Mouse (Mus musculus) gastrocnemius, adult 18-20 months (tissue): ENCODE data around the gene Olfr1057. TPM values are rescaled to one million over a fixed set of nuclear protein-coding genes. Genes with fewer than 3 reads are reported as not detected.
"Not testable (repeated sequence)": the region's sequence is repeated elsewhere in the genome, so short reads cannot be mapped to it uniquely, and the experiment has no call there.

Experiments
- DNase-seq: peaks from one replicate; pipeline ENCODE4 v3.0.0; 2021; ENCODE audit warnings: low spot score
- long read RNA-seq, 2 experiments: library from polyadenylated mRNA; stranded (forward); transcript quantifications; one replicate each; pipeline ENCODE4 v2.0.0; 2021
- total RNA-seq, 2 experiments: library from RNA; stranded (reverse); gene quantifications; 2 replicates each; pipeline ENCODE4 v1.2.3; 2021

The Olfr1057 gene
- not detected for total RNA-seq
- long read RNA-seq, experiment 1, result 0 reads
- long read RNA-seq, experiment 2, result 0 reads

- no peak for DNase-seq
Measured at GRCm38 (mm10) chr2:86378293-86378692, at the start of gene Olfr1057. Gene Olfr1057, minus strand, starts transcription at chr2:86378393.

GRCm38 (mm10) chr2:86426649-86427048 lies 48.5 kb upstream of the Olfr1057 start, which contains the start of gene Olfr1062:
Gene Olfr1062, minus strand, starts transcription at chr2:86426749.
- DNase-seq, result not testable (repeated sequence)

GRCm38 (mm10) chr2:86413950-86414349 lies 35.8 kb upstream of the Olfr1057 start, which contains the start of gene Olfr1061:
Gene Olfr1061, minus strand, starts transcription at chr2:86414050.
- no peak for DNase-seq

- DNase-seq, result no peak
Measured at GRCm38 (mm10) chr2:86395114-86395513, 16.9 kb upstream of the Olfr1057 start.

- not testable (repeated sequence) for DNase-seq
Measured at GRCm38 (mm10) chr2:86388461-86388860, 10.3 kb upstream of the Olfr1057 start, which contains the start of gene Olfr1058. Gene Olfr1058, minus strand, starts transcription at chr2:86388561.

- not testable (repeated sequence) for DNase-seq
Measured at GRCm38 (mm10) chr2:86366342-86366741, 11.9 kb downstream of the Olfr1057 start.

- no peak for DNase-seq
Measured at GRCm38 (mm10) chr2:86362369-86362768, 15.8 kb downstream of the Olfr1057 start, which contains the start of gene Olfr1056. Gene Olfr1056, minus strand, starts transcription at chr2:86362469.

- DNase-seq, result not testable (repeated sequence)
Measured at GRCm38 (mm10) chr2:86351751-86352150, 26.4 kb downstream of the Olfr1057 start.

- DNase-seq, result no peak
Measured at GRCm38 (mm10) chr2:86350184-86350583, 28.0 kb downstream of the Olfr1057 start, which contains the start of gene Olfr1055. Gene Olfr1055, minus strand, starts transcription at chr2:86350284.

- DNase-seq, result no peak
Measured at GRCm38 (mm10) chr2:86335333-86335732, 42.9 kb downstream of the Olfr1057 start, which contains the start of gene Olfr1054. Gene Olfr1054, minus strand, starts transcription at chr2:86335433.

Other genes with a start within 250 kb of the Olfr1057 start
- not detected for gene Olfr1039, start 242.5 kb downstream of the Olfr1057 start, total RNA-seq
- gene Olfr1040, start 231.7 kb downstream of the Olfr1057 start, total RNA-seq, result not detected
- gene Olfr1042, start 216.6 kb downstream of the Olfr1057 start, total RNA-seq, result not detected
- gene Olfr1043, start 210.9 kb downstream of the Olfr1057 start, total RNA-seq, result not detected
- gene Olfr1044, start 200.6 kb downstream of the Olfr1057 start, total RNA-seq, result not detected
- not detected for gene Olfr52, start 192.7 kb downstream of the Olfr1057 start, total RNA-seq
- gene Olfr1045, start 175.4 kb downstream of the Olfr1057 start, total RNA-seq, result not detected
- not detected for gene Olfr1046, start 159.1 kb downstream of the Olfr1057 start, total RNA-seq
- gene Olfr1047, start 147.0 kb downstream of the Olfr1057 start, total RNA-seq, result not detected
- not detected for gene Olfr1048, start 138.1 kb downstream of the Olfr1057 start, total RNA-seq
- not detected for gene Olfr1049, start 120.1 kb downstream of the Olfr1057 start, total RNA-seq
- gene Olfr1051, start 99.3 kb downstream of the Olfr1057 start, total RNA-seq, result not detected
- not detected for gene Olfr1052, start 85.9 kb downstream of the Olfr1057 start, total RNA-seq
- gene Olfr1053, start 63.1 kb downstream of the Olfr1057 start, total RNA-seq, result not detected
- not detected for gene Olfr1054, start 43.0 kb downstream of the Olfr1057 start, total RNA-seq
- gene Olfr1055, start 28.1 kb downstream of the Olfr1057 start, total RNA-seq, result not detected
- gene Olfr1056, start 15.9 kb downstream of the Olfr1057 start, total RNA-seq, result not detected
- not detected for gene Olfr1058, start 10.2 kb upstream of the Olfr1057 start, total RNA-seq
- not detected for gene Olfr1061, start 35.7 kb upstream of the Olfr1057 start, total RNA-seq
- not detected for gene Olfr1062, start 48.4 kb upstream of the Olfr1057 start, total RNA-seq
- not detected for gene Olfr1065, start 72.2 kb upstream of the Olfr1057 start, total RNA-seq
- not detected for gene Olfr1066, start 77.9 kb upstream of the Olfr1057 start, total RNA-seq
- gene Olfr228, start 109.0 kb upstream of the Olfr1057 start, total RNA-seq, result not detected
- gene Olfr1076, start 130.1 kb upstream of the Olfr1057 start, total RNA-seq, result not detected
- gene Olfr1079, start 164.1 kb upstream of the Olfr1057 start, total RNA-seq, result not detected
- gene Olfr1080, start 179.8 kb upstream of the Olfr1057 start, total RNA-seq, result not detected
- gene Olfr1082, start 220.6 kb upstream of the Olfr1057 start, total RNA-seq, result not detected